Mouse (Mus musculus) kidney, embryonic 14.5 days (tissue): ENCODE measurements around the gene Hist2h3b. TPM values are rescaled to one million over a fixed set of nuclear protein-coding genes. Genes with fewer than 3 reads are reported as not detected.

Experiments
- ATAC-seq: fragments of 200-750 bp; cut with Nextera tagmentation; 2 replicates; pipeline ENCODE4 v1.8.0; 2017; ENCODE audit warnings: moderate number of reproducible peaks, mild to moderate bottlenecking, moderate TSS enrichment, moderate library complexity; ENCODE audit not compliant: low FRiP score, low TSS enrichment
- H3K27ac ChIP-seq: fragments of 300-500 bp; sonication (generic); 2 replicates; pipeline ENCODE4 v1.5.1; 2014; ENCODE audit warnings: low read depth, mild to moderate bottlenecking, low read length, moderate library complexity, mixed read lengths
- H3K27me3 ChIP-seq: fragments of 300-500 bp; sonication (generic); 2 replicates; pipeline ENCODE4 v1.6.1; 2014; ENCODE audit warnings: mild to moderate bottlenecking, low read length; ENCODE audit not compliant: control insufficient read depth, insufficient read depth
- H3K36me3 ChIP-seq: fragments of 300-500 bp; sonication (generic); 2 replicates; pipeline ENCODE4 v1.6.1; 2014; ENCODE audit warnings: low read length, mixed read lengths; ENCODE audit not compliant: control insufficient read depth, insufficient read depth
- H3K4me1 ChIP-seq: fragments of 300-500 bp; sonication (generic); 2 replicates; pipeline ENCODE4 v1.6.1; 2014; ENCODE audit warnings: low read length, mixed read lengths; ENCODE audit not compliant: control insufficient read depth, insufficient read depth
- H3K4me2 ChIP-seq: fragments of 300-500 bp; sonication (generic); replicated peaks from 2 replicates; pipeline ENCODE4 v1.6.1; 2014; ENCODE audit warnings: low read depth, mild to moderate bottlenecking, low read length
- H3K4me3 ChIP-seq: fragments of 300-500 bp; sonication (generic); 2 replicates; pipeline ENCODE4 v1.5.1; 2014; ENCODE audit warnings: mild to moderate bottlenecking, low read length
- H3K9ac ChIP-seq: fragments of 300-500 bp; sonication (generic); 2 replicates; pipeline ENCODE4 v1.6.1; 2014; ENCODE audit warnings: low read depth, mild to moderate bottlenecking, low read length, moderate library complexity
- H3K9me3 ChIP-seq: fragments of 300-500 bp; sonication (generic); 2 replicates; pipeline ENCODE4 v1.6.1; 2016; ENCODE audit warnings: low read length; ENCODE audit not compliant: control insufficient read depth
- WGBS: fragments of 180-500 bp; shearing (Covaris S2); extraction: QIAGEN DNeasy Blood & Tissue Kit; methylation state at CpG from one replicate; pipeline ENCODE4 v1.1.7; 2014; 5-methylcytosine and 5-hydroxymethylcytosine counted together
- polyA plus RNA-seq: library from polyadenylated mRNA; unstranded; fragments of >200 nt; fragmentation: Nextera tagmentation; extraction: Ambion mirVana; gene quantifications from 2 replicates; pipeline ENCODE4 v1.2.1, GENCODE M21; 2014

The Hist2h3b gene
- polyA plus RNA-seq, 1 experiment from 2014 or later = 72.6 TPM

GRCm38 (mm10) chr3:96226695-96227648 lies 41.5 kb upstream of the Hist2h3b start:
- H3K27me3 ChIP-seq = no peaks in the 10 kb centered on the region
- ATAC-seq = no peak
- H3K36me3 ChIP-seq = no peaks in the 10 kb centered on the region
- WGBS = 63% methylated on average over 8 of the region's 8 CpGs
- no peak overlapping the region for H3K27ac ChIP-seq
- no peak overlapping the region for H3K9ac ChIP-seq
- no peak overlapping the region for H3K4me2 ChIP-seq
- no peaks in the 10 kb centered on the region for H3K9me3 ChIP-seq
- no peak overlapping the region for H3K4me3 ChIP-seq
- peaks cover 28% of the 10 kb centered on the region for H3K4me1 ChIP-seq

GRCm38 (mm10) chr3:96228828-96229227 lies 39.6 kb upstream of the Hist2h3b start:
- Histone ChIP-seq H3K9ac (no peak overlapping the region), H3K27me3 (no peaks in the 10 kb centered on the region), H3K4me2 (no peak overlapping the region), H3K36me3 (no peaks in the 10 kb centered on the region), H3K9me3 (no peaks in the 10 kb centered on the region), H3K4me1 (peaks cover 15% of the 10 kb centered on the region), H3K4me3 (no peak overlapping the region), H3K27ac (no peak overlapping the region)
- ATAC-seq = no peak
- 76% methylated on average over 2 of the region's 2 CpGs for WGBS

GRCm38 (mm10) chr3:96230404-96230803 lies 38.0 kb upstream of the Hist2h3b start:
- Histone ChIP-seq H3K4me1 (peaks cover 3% of the 10 kb centered on the region), H3K27me3 (no peaks in the 10 kb centered on the region), H3K27ac (no peak overlapping the region), H3K36me3 (no peaks in the 10 kb centered on the region), H3K4me3 (no peak overlapping the region), H3K4me2 (no peak overlapping the region), H3K9me3 (no peaks in the 10 kb centered on the region), H3K9ac (no peak overlapping the region)
- WGBS = 74% methylated on average over 2 of the region's 2 CpGs
- ATAC-seq = no peak

- Histone ChIP-seq H3K27me3 (no peaks in the 10 kb centered on the region), H3K9me3 (no peaks in the 10 kb centered on the region), H3K9ac (no peak overlapping the region), H3K4me2 (no peak overlapping the region), H3K27ac (no peak overlapping the region), H3K36me3 (no peaks in the 10 kb centered on the region), H3K4me1 (no peaks in the 10 kb centered on the region; the same call in 1 of the 2 replicates), H3K4me3 (no peak overlapping the region)
- no peak for ATAC-seq
- WGBS = 77% methylated on average over 4 of the region's 4 CpGs
These were observed 37.3 kb upstream of the Hist2h3b start for GRCm38 (mm10) chr3:96230910-96231757.

GRCm38 (mm10) chr3:96231758-96232120 lies 36.7 kb upstream of the Hist2h3b start:
- H3K4me3 ChIP-seq = no peak overlapping the region
- ATAC-seq = no peak
- 68% methylated on average over 2 of the region's 2 CpGs for WGBS
- no peaks in the 10 kb centered on the region for H3K9me3 ChIP-seq
- H3K4me1 ChIP-seq = peaks cover 4% of the 10 kb centered on the region; the same call in 1 of the 2 replicates
- no peak overlapping the region for H3K4me2 ChIP-seq
- no peak overlapping the region for H3K9ac ChIP-seq
- no peaks in the 10 kb centered on the region for H3K27me3 ChIP-seq
- H3K36me3 ChIP-seq = no peaks in the 10 kb centered on the region
- no peak overlapping the region for H3K27ac ChIP-seq

- Histone ChIP-seq H3K9ac (no peak overlapping the region), H3K4me2 (no peak overlapping the region), H3K27ac (no peak overlapping the region), H3K9me3 (no peaks in the 10 kb centered on the region), H3K4me1 (peaks cover 10% of the 10 kb centered on the region; the same call in 1 of the 2 replicates), H3K4me3 (no peak overlapping the region), H3K36me3 (no peaks in the 10 kb centered on the region), H3K27me3 (no peaks in the 10 kb centered on the region)
- WGBS = 90% methylated on average over 2 of the region's 2 CpGs
- no peak for ATAC-seq
These were observed 33.5 kb upstream of the Hist2h3b start for GRCm38 (mm10) chr3:96234914-96235313.

- Histone ChIP-seq H3K4me3 (no peak overlapping the region), H3K4me2 (no peak overlapping the region; the same call in 1 of the 2 replicates), H3K9me3 (no peaks in the 10 kb centered on the region), H3K4me1 (peaks cover 12% of the 10 kb centered on the region; the same call in 1 of the 2 replicates), H3K36me3 (no peaks in the 10 kb centered on the region), H3K27ac (no peak overlapping the region), H3K27me3 (no peaks in the 10 kb centered on the region), H3K9ac (no peak overlapping the region)
- 37% methylated on average over 3 of the region's 3 CpGs for WGBS
- ATAC-seq = no peak
These were observed 32.6 kb upstream of the Hist2h3b start for GRCm38 (mm10) chr3:96235836-96236235.

- Histone ChIP-seq H3K36me3 (no peaks in the 10 kb centered on the region), H3K27ac (peak overlapping the region; percentile 85; the same call in 1 of the 2 replicates), H3K9me3 (no peaks in the 10 kb centered on the region), H3K4me2 (peak overlapping the region; percentile 73), H3K4me1 (peaks cover 14% of the 10 kb centered on the region; the same call in 1 of the 2 replicates), H3K4me3 (peak overlapping the region; percentile 56; the same call in 1 of the 2 replicates), H3K27me3 (no peaks in the 10 kb centered on the region), H3K9ac (peak overlapping the region; percentile 84)
- WGBS = 67% methylated on average over 4 of the region's 4 CpGs
- no peak for ATAC-seq
These were observed 31.6 kb upstream of the Hist2h3b start for GRCm38 (mm10) chr3:96236834-96237334.
